Mouse (Mus musculus) hindbrain, postnatal 0 days (tissue): ENCODE data around the gene Slc41a3. TPM values are rescaled to one million over a fixed set of nuclear protein-coding genes. Genes with fewer than 3 reads are reported as not detected.

Experiments used
- ATAC-seq: fragments of 200-750 bp; cut with Nextera tagmentation; 2 replicates; pipeline ENCODE4 v1.8.0; 2017; ENCODE audit warnings: mild to moderate bottlenecking, moderate TSS enrichment, moderate library complexity
- DNase-seq: peaks from one replicate; pipeline ENCODE4 v3.0.0-alpha.2; 2015; ENCODE audit warnings: low spot score
- H3K27ac ChIP-seq: fragments of 300-500 bp; sonication (generic); 2 replicates; pipeline ENCODE4 v1.5.1; 2014; ENCODE audit warnings: mild to moderate bottlenecking
- H3K27me3 ChIP-seq: fragments of 300-500 bp; sonication (generic); 2 replicates; pipeline ENCODE4 v1.6.1; 2014; ENCODE audit warnings: low read length, mixed read lengths; ENCODE audit not compliant: insufficient read depth
- H3K36me3 ChIP-seq: fragments of 300-500 bp; sonication (generic); 2 replicates; pipeline ENCODE4 v1.6.1; 2014; ENCODE audit warnings: low read length, mixed read lengths; ENCODE audit not compliant: insufficient read depth
- H3K4me1 ChIP-seq: fragments of 300-500 bp; sonication (generic); 2 replicates; pipeline ENCODE4 v1.6.1; 2014; ENCODE audit warnings: antibody characterized with exemption, low read length, mixed read lengths; ENCODE audit not compliant: insufficient read depth
- H3K4me2 ChIP-seq: fragments of 300-500 bp; sonication (generic); 2 replicates; pipeline ENCODE4 v1.6.1; 2014; ENCODE audit warnings: low read depth, mild to moderate bottlenecking, low read length, moderate library complexity, mixed read lengths
- H3K4me3 ChIP-seq: fragments of 300-500 bp; sonication (generic); 2 replicates; pipeline ENCODE4 v1.5.1; 2014; ENCODE audit warnings: low read length
- H3K9ac ChIP-seq: fragments of 300-500 bp; sonication (generic); replicated peaks from 2 replicates; pipeline ENCODE4 v1.6.1; 2014; ENCODE audit warnings: mild to moderate bottlenecking, low read length, moderate library complexity, mixed read lengths
- H3K9me3 ChIP-seq: fragments of 300-500 bp; sonication (generic); 2 replicates; pipeline ENCODE4 v1.6.1; 2016; ENCODE audit warnings: low read length, mixed read lengths
- CTCF ChIP-seq: IDR thresholded peaks from 2 replicates; pipeline ENCODE4 v1.5.1; 2016; ENCODE audit warnings: antibody characterized with exemption, control low read depth, low read depth
- WGBS: fragments of 180-500 bp; shearing (Covaris S2); extraction: QIAGEN DNeasy Blood & Tissue Kit; methylation state at CpG from one replicate; pipeline ENCODE4 v1.1.7; 2014; 5-methylcytosine and 5-hydroxymethylcytosine counted together
- polyA plus RNA-seq: library from polyadenylated mRNA; unstranded; fragments of >200 nt; fragmentation: Nextera tagmentation; extraction: Ambion mirVana; gene quantifications from 2 replicates; pipeline ENCODE4 v1.2.1, GENCODE M21; 2015
- total RNA-seq: library from RNA; depleted of rRNA; stranded (reverse); fragments of >200 nt; gene quantifications from 2 replicates; pipeline ENCODE4 v1.2.3, GENCODE M21; 2014

Gene Slc41a3
- total and polyA plus RNA-seq, 2 experiments from 2014 or later = 17.6 to 18.0 TPM

DNA sequence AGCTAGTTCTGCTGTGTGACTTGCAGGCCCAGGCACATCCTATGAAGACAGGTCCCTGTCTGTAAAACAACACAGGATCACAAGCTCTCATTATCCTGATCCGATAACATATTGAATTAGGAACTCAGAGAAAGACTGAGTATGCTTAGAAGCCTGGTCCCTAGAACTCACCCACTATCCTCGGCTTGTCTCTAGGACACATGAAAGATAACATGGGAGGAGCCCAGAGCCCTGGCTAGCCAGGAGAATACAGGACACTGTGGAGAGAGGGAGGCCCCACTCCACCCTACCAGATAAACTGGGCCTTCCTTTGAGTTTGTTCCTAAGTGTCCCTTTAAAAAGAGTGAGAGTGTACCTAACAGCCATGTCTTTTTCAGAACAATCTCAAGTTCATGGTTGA is 55.4 kb downstream of the Slc41a3 start:
- Histone ChIP-seq H3K4me3 (no peak overlapping the region), H3K9me3 (no peaks in the 10 kb centered on the region), H3K36me3 (peaks cover 18% of the 10 kb centered on the region), H3K27me3 (no peaks in the 10 kb centered on the region), H3K27ac (no peak overlapping the region), H3K9ac (no peak overlapping the region), H3K4me1 (no peaks in the 10 kb centered on the region), H3K4me2 (no peak overlapping the region)
- no peak for TF ChIP-seq CTCF
- DNase-seq (no peak), ATAC-seq (no peak)
- 61% methylated on average over 2 of the region's 2 CpGs for WGBS

GRCm38 (mm10) chr6:90660398-90661028 is 56.0 kb downstream of the Slc41a3 start:
- peaks cover 23% of the 10 kb centered on the region for H3K36me3 ChIP-seq

DNA sequence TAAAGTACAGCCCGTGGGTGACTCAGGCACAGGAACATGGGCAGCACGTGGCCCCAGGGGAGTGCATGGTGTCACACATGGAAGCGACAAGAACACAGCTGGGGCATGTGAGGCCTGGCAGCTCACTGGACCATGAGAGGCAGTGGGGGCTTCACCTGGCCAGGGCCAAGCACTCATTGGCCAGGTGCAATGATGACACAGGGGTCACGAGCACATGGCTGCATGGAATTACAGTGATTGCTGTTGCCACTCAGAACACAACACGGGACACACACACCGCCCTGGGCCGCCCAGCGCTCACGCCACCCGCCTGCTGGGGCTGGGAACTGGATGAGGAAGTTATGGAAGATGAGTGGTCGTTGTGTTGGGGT is 56.5 kb downstream of the Slc41a3 start:
- Histone ChIP-seq H3K27me3 (no peaks in the 10 kb centered on the region), H3K4me1 (no peaks in the 10 kb centered on the region), H3K9ac (no peak overlapping the region), H3K4me2 (no peak overlapping the region), H3K4me3 (no peak overlapping the region), H3K27ac (no peak overlapping the region), H3K36me3 (peaks cover 28% of the 10 kb centered on the region), H3K9me3 (no peaks in the 10 kb centered on the region)
- no peak for DNase-seq
- TF ChIP-seq CTCF = no peak
- WGBS = 87% methylated on average over 11 of the region's 11 CpGs
- ATAC-seq = no peak

More at GRCm38 (mm10) chr6:90660398-90661028, 56.0 kb downstream of the Slc41a3 start:
- Histone ChIP-seq H3K9ac (no peak overlapping the region), H3K4me2 (no peak overlapping the region), H3K27ac (no peak overlapping the region), H3K9me3 (no peaks in the 10 kb centered on the region), H3K4me1 (no peaks in the 10 kb centered on the region), H3K4me3 (no peak overlapping the region), H3K27me3 (no peaks in the 10 kb centered on the region)
- ATAC-seq (peak; percentile 31), DNase-seq (no peak)
- 73% methylated on average over 20 of the region's 20 CpGs for WGBS
- TF ChIP-seq CTCF = no peak

GRCm38 (mm10) chr6:90662148-90662547 is 57.6 kb downstream of the Slc41a3 start:
- Histone ChIP-seq H3K4me1 (no peaks in the 10 kb centered on the region), H3K27me3 (no peaks in the 10 kb centered on the region), H3K4me3 (no peak overlapping the region), H3K36me3 (peaks cover 38% of the 10 kb centered on the region), H3K9me3 (no peaks in the 10 kb centered on the region), H3K9ac (no peak overlapping the region), H3K4me2 (no peak overlapping the region), H3K27ac (no peak overlapping the region)
- 90% methylated on average over 5 of the region's 5 CpGs for whole genome bisulfite sequencing
- ATAC-seq = peak; percentile 11; the same call in 1 of the 2 replicates
- no peak for TF ChIP-seq CTCF
- DNase-seq = no peak

DNA sequence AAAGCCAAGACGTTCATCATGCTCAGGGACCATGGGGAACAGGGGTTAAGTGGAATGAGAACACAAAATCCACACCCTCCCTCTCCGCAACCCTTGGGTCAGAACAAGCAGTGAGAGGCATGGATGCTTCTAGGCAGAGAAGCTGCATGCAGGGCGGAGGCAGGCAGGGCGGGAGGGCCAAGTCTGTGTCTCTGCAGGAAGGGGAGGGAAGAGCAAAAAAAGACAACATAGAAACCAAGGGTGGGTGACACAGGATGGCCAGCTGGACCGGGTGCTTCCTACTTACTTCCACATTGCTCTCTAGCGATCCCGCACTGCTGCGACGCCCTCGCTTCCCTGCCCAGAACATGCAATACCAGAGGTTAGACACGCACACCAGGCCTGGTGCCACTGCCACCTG is 59.2 kb downstream of the Slc41a3 start:
- H3K9ac ChIP-seq = no peak overlapping the region
- no peak for TF ChIP-seq CTCF
- WGBS = 73% methylated on average over 11 of the region's 11 CpGs
- no peak for ATAC-seq
- no peaks in the 10 kb centered on the region for H3K9me3 ChIP-seq
- no peak overlapping the region for H3K27ac ChIP-seq
- H3K27me3 ChIP-seq = no peaks in the 10 kb centered on the region
- no peak overlapping the region for H3K4me2 ChIP-seq
- peaks cover 54% of the 10 kb centered on the region for H3K36me3 ChIP-seq
- H3K4me3 ChIP-seq = no peak overlapping the region
- no peaks in the 10 kb centered on the region for H3K4me1 ChIP-seq
- no peak for DNase-seq

DNA sequence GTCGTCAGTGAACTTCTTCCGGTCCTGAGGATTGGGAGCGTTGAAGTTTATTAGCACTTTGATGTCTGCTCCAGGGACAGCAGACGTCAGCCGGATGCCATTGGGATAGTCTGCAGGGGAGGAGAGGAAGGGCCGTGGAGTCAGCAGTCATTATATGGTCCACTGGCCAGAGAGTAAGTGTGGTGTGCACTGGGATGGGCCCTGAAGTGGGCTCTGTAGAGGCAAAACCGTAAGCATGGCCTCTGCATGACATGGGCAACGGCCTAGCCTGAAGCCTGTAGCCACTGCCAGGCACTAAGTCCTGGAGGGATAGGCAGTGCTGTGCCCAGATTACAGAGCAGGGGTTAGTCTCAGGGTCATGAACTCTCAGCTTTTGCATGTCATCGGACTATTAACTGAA is 64.2 kb downstream of the Slc41a3 start:
- no peaks in the 10 kb centered on the region for H3K4me1 ChIP-seq
- H3K9ac ChIP-seq = no peak overlapping the region
- 80% methylated on average over 9 of the region's 9 CpGs for WGBS
- TF ChIP-seq CTCF = no peak
- no peak overlapping the region for H3K4me3 ChIP-seq
- H3K27ac ChIP-seq = no peak overlapping the region
- no peak overlapping the region for H3K4me2 ChIP-seq
- no peaks in the 10 kb centered on the region for H3K27me3 ChIP-seq
- peaks cover 79% of the 10 kb centered on the region for H3K36me3 ChIP-seq
- DNase-seq (no peak), ATAC-seq (no peak)
- H3K9me3 ChIP-seq = no peaks in the 10 kb centered on the region

GRCm38 (mm10) chr6:90678759-90679158 is 74.2 kb downstream of the Slc41a3 start:
- no peak overlapping the region for H3K27ac ChIP-seq
- H3K27me3 ChIP-seq = no peaks in the 10 kb centered on the region
- no peaks in the 10 kb centered on the region for H3K9me3 ChIP-seq
- no peaks in the 10 kb centered on the region for H3K4me1 ChIP-seq
- H3K9ac ChIP-seq = no peak overlapping the region
- no peak for ATAC-seq
- DNase-seq = no peak
- 60% methylated on average over 4 of the region's 4 CpGs for WGBS
- no peak overlapping the region for H3K4me3 ChIP-seq
- TF ChIP-seq CTCF = no peak
- H3K36me3 ChIP-seq = peaks cover 61% of the 10 kb centered on the region
- no peak overlapping the region for H3K4me2 ChIP-seq
